Mouse (Mus musculus): ENCODE results near the gene Hs3st4.
A peak's percentile ranks its signal among the peaks of the same experiment; 100 is the strongest.

Hs3st4 gene

DNA sequence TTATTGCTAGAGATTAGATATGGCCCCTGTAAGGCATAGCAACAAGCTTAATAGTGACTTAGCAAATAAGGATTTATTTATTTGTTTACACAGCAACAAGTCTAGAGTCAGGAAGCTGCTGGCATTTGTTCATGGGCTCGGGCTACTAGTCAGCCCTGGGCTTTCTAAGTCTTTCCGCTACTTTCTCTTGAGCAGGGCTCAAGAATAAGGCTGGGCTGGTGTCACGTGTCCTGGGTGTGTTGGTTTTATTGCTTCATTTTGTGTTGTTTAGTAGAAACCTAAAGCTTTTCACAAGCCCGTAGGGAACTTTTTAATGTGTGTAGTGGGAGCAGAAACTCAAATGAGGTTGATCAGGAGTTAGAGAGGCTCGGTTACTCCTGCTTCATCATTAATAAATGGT lies 153.5 kb downstream of the Hs3st4 start:
- DNase-seq (ENCODE audit: low spot score in 2 of 2), result no peak

GRCm38 (mm10) chr7:124141229-124141628 lies 158.6 kb downstream of the Hs3st4 start:
- no peak for DNase-seq (ENCODE audit: low spot score in 2 of 2)

- DNase-seq (ENCODE audit: low spot score in 2 of 2), result no peak
These were observed 168.2 kb downstream of the Hs3st4 start for GRCm38 (mm10) chr7:124150901-124151300.

DNA sequence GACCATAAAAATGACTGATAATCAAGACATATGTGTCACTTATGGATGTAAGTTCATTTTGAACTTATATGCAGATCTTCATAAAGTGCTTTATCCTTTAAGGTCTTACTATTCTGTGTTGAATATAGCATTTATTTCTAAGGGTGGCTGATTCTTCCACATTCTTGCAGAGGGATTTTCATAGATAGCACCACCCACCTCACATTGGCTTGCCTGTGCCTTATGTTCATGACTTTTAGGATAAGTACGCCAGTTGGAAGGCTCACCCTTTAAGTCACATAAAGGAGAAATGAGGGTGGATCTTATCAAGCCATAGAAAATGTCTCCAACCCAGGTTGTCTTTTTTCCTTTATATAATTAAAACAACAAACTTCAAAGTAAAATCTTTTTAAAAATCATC lies 180.6 kb downstream of the Hs3st4 start:
- no peak for DNase-seq (ENCODE audit: low spot score in 2 of 2)

- DNase-seq (ENCODE audit: low spot score in 2 of 2), result no peak
These were observed 183.6 kb downstream of the Hs3st4 start for GRCm38 (mm10) chr7:124166229-124166628.

GRCm38 (mm10) chr7:124168796-124169195 lies 186.1 kb downstream of the Hs3st4 start:
- DNase-seq (ENCODE audit: low spot score in 2 of 2), result no peak

DNA sequence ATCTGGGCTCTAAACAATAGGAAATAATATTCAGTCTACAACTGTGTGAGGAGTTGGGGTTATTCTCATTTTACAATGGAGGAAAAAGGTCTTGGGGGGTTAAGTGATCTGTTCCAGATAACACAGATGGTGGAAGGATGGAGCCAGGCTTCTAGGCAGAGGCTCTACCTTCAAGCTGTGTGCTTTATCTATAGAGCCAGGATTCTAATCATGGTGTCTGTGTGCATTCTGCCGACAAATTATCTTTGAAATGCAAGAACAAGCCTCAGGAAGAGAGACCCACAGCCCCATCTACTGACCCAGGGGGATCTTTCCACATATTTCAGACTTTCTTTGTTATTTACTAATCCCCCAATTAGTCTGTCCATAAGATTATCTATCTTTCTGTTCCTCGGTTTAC lies 187.3 kb downstream of the Hs3st4 start:
- DNase-seq (ENCODE audit: low spot score in 2 of 2), result no peak

DNA sequence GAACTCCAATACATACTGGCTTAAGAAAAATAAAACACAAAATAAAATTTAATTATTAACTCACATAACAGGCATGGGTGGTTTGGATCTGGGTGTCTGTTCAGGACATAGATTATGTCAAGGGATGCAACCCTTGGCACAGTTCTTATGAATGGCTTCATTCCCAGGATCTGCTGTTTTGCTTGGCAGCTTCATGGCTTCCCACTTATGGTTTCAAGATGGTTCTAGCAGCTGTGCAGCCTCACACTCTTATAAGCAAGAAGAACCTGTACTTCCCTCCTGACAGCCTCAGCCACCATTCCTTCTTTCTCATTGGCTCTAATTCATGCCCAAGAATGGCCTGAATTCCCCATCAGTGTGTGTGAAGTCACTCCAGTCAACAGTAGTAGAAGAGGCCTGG lies 189.3 kb downstream of the Hs3st4 start:
- DNase-seq (ENCODE audit: low spot score in 2 of 2), result peak in 1 of 2 experiments; percentile 51

- peak; percentile 20 to 45 for DNase-seq (ENCODE audit: low spot score in 2 of 2)
These were observed 198.3 kb downstream of the Hs3st4 start for GRCm38 (mm10) chr7:124180926-124181325.

DNA sequence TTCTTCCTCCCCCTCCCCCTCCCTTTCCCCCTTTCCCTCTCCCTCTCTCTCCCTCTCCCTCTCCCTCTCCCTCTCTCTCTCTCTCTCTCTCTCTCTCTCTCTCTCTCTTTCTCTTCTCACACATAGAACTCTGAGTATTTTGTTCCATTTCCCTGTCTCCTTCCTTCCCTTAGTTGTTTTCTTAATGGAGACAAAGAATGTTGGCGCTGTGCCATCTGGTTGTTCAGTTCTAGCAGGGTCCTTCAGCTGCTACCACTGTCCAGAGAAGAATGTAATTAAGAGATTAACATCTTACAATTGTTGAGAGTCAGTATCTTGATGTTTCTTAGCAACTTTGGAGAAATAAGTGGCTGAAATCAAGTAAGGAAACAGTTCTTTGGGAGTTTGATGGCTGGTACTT lies 202.0 kb downstream of the Hs3st4 start:
- no peak for DNase-seq (ENCODE audit: low spot score in 2 of 2)

GRCm38 (mm10) chr7:124198811-124199570 lies 216.3 kb downstream of the Hs3st4 start:
- DNase-seq (ENCODE audit: low spot score in 2 of 2), result peak; percentile 42 to 51

- DNase-seq (ENCODE audit: low spot score in 2 of 2), result no peak
These were observed 234.3 kb downstream of the Hs3st4 start for GRCm38 (mm10) chr7:124216921-124217320.

DNA sequence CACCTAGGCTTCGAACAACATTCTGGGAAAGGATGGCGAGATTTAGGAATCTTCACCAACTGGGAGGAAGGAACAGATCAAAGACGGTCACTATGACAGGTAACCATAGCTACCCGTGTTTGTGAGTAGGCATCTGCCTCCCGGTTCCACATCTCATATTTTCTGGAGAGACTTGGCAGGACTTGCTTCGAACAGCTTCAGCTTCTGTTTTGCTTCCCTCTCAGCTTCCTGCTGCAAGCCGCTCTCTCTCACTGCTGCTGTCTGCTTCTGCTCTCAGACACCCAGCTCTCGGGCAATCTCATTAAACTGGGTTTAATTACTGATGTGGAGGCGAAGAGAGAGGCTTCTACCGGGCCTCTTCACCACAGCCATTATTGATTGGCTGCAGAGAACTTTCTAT lies 237.9 kb downstream of the Hs3st4 start:
- peak; percentile 19 to 53 for DNase-seq (ENCODE audit: low spot score in 2 of 2)

- peak; percentile 43 to 52 for DNase-seq (ENCODE audit: low spot score in 2 of 2)
These were observed 255.4 kb downstream of the Hs3st4 start for GRCm38 (mm10) chr7:124237896-124238670.

DNA sequence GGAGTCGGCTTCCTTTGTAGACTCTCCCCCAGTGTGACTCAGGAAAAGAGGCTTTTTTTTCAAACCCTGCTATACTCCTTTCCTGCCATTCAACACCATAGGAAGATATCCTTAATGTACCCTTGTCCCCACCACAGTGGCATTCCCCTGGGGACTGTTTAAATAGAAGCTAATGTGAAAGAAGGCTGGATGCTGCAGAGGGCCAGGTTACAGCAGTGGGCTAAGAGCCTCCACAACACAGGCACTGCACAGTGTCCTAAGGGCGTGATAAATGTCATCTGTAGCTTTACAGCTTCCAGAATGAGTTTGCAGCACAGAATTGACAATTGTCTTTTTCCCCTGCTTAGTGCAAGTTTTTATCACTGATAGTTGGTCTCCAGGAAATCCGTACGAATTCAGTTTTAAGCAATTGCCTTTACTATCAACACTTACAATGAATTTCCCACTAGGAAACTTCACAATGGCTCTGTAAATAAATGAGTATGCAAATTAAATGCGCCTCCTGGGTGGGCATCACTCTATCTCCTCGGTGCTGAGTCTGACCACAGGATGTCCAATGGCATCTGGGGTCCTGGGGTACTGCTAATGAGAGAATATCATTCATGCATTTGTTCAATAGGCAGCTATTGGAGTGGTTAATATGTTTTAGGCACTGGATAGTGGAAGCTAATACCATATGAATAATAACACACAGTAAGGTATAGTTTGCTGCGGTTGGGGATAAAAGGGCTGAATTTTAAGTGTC lies 257.4 kb downstream of the Hs3st4 start:
- DNase-seq (ENCODE audit: low spot score in 2 of 2), result no peak

- DNase-seq (ENCODE audit: low spot score in 2 of 2), result no peak
These were observed 267.2 kb downstream of the Hs3st4 start for GRCm38 (mm10) chr7:124249838-124250237.

GRCm38 (mm10) chr7:124250566-124250965 lies 267.9 kb downstream of the Hs3st4 start:
- DNase-seq (ENCODE audit: low spot score in 2 of 2), result no peak

- no peak for DNase-seq (ENCODE audit: low spot score in 2 of 2)
These were observed 275.8 kb downstream of the Hs3st4 start for GRCm38 (mm10) chr7:124258419-124258818.

- DNase-seq (ENCODE audit: low spot score in 2 of 2), result no peak
These were observed 288.1 kb downstream of the Hs3st4 start for GRCm38 (mm10) chr7:124270734-124271133.

DNA sequence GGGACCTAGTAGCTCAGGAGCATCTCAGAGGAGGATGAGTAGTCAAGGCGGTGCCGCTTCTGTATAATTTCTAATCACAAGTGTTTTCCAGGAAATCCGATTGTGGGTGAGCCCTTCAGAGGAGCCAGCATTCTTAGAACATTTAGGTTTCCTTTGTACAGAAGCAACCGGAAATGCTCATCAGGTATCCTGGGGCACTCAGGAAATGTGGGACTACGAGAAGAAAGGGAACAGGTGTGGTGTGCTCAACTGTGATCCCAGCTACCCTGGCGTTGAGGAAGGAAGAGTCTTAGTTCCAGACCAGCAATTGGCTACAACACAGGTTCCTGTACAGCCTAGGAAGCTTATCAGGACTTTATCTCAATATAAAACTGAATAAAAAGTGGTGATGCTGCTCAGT lies 307.2 kb downstream of the Hs3st4 start:
- no peak for DNase-seq (ENCODE audit: low spot score in 2 of 2)

GRCm38 (mm10) chr7:124319451-124319850 lies 336.8 kb downstream of the Hs3st4 start:
- DNase-seq (ENCODE audit: low spot score in 2 of 2), result peak; percentile 30 to 62

- DNase-seq (ENCODE audit: low spot score in 2 of 2), result no peak
These were observed 353.0 kb downstream of the Hs3st4 start for GRCm38 (mm10) chr7:124335635-124336034.
